Mouse (Mus musculus): Measurements from ENCODE around the gene Abr.

Gene Abr

GRCm38 (mm10) chr11:76623206-76623961, 1.3 kb upstream of the Abr start:
- DNase-seq (ENCODE audit: low spot score): peak; percentile 79

DNA sequence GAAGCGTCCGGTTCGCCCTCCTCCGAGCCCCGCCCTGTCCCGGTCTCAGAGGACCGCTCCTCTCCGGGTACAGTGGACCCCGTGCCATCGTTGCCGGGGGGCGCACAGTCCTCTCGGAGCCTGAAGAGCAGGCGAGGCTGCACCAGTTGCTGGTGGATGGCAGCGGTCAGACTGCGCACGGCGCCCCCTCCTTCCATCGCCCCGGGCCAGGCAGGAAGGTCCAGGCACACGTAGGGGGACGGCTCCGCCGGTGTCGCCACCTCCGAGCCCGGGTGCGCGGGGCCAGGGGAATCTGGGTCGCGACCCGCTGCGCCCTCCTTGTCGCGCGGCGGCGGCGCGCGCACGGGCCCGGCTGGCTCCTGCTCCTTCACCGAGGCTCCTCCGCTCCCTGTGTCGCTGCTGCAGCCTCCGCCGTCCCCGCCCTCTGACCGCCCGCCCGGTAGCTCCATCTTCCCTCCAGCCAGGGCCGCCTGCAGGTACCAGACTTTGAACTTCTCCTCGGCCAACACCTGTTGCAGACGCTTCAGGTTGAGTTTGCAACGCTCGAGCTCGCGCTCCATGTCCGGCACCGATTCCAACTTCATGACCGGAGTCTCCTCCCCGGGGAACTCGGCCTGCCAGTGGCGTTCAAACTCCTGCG, 572 bp upstream of the Abr start:
- no peak for DNase-seq (ENCODE audit: low spot score)

GRCm38 (mm10) chr11:76618134-76618533, 4.0 kb downstream of the Abr start:
- DNase-seq (ENCODE audit: low spot score): no peak

- DNase-seq (ENCODE audit: low spot score): no peak
These were observed 7.9 kb downstream of the Abr start for GRCm38 (mm10) chr11:76614246-76614645.

GRCm38 (mm10) chr11:76612638-76613104, 9.4 kb downstream of the Abr start:
- peak; percentile 91 for DNase-seq (ENCODE audit: low spot score)

DNA sequence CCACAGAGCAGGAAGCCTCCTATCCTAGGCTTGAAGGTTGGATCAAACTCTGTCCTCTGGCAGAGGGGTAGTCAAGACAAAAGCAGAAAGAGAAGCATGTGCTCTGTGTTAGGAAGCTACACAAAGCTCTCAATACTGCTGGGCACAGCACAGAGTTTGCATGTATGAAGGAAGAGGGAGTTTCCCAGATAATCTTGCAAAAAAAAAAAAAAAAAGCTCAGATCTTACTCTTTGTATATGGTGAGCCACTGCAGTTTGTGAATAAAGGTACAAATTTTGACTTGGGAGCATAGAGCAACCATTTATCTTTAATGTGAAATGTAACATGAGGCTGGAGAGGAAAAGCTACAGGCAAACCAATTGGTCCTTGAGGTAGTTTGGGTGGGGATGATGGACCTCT, 11.2 kb downstream of the Abr start:
- no peak for DNase-seq (ENCODE audit: low spot score)

- DNase-seq (ENCODE audit: low spot score): no peak
These were observed 15.6 kb downstream of the Abr start for GRCm38 (mm10) chr11:76606521-76606920.

DNA sequence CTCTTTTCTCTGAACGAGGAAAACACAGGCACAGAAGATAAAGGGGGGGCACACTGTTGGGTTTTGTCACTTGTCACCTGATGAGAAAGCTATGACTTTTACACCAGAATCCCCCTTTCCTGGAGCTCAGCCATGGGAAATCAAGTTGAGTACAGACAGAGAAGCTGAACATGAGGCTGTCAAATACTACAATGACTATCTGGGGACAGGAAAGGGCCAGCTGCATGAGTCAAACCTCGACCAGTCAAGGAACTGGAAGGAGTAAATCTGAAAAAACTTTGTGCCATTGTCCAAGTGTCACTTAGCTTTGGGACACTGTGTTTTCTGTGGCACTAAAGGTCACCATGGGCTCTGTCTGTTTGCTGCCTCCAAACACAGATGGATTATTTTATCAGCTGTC, 22.9 kb downstream of the Abr start:
- no peak for DNase-seq (ENCODE audit: low spot score)

GRCm38 (mm10) chr11:76598757-76599156, 23.4 kb downstream of the Abr start:
- DNase-seq (ENCODE audit: low spot score): no peak

DNA sequence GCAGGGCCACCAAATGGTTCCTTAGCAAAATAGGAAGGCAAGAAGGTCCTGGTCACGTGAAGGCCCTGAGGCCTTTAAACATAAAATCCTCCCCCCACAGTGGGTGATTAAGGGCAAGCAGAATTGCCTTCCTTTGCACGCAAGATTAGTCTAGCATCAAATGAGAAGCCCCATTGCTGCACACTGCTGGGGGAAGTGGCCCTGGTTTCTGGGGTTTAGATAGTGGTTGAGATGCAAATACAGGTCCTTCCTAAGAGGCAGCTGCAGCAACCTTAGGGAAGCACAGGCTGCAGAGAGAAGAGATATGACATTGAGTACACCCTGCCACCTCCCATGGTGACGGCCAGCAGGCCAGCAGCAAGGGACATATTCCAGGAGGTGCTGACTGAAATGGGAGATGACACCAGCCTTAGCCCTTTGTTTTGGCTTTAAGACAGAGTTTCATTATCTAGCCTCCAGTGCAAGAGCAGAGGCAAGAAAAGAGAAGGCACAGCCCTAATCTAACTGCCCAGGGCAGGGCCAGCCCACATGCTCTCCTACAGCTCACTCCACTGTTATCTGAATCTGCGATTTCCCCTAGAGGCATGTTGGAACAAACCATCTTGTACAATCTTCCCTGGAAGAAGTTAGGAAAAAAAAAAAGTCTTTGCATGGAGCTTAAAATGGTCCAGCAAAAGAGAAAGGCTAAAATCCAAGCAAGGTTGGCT, 28.3 kb downstream of the Abr start:
- no peak for DNase-seq (ENCODE audit: low spot score)

GRCm38 (mm10) chr11:76589746-76590145, 32.4 kb downstream of the Abr start:
- no peak for DNase-seq (ENCODE audit: low spot score)

DNA sequence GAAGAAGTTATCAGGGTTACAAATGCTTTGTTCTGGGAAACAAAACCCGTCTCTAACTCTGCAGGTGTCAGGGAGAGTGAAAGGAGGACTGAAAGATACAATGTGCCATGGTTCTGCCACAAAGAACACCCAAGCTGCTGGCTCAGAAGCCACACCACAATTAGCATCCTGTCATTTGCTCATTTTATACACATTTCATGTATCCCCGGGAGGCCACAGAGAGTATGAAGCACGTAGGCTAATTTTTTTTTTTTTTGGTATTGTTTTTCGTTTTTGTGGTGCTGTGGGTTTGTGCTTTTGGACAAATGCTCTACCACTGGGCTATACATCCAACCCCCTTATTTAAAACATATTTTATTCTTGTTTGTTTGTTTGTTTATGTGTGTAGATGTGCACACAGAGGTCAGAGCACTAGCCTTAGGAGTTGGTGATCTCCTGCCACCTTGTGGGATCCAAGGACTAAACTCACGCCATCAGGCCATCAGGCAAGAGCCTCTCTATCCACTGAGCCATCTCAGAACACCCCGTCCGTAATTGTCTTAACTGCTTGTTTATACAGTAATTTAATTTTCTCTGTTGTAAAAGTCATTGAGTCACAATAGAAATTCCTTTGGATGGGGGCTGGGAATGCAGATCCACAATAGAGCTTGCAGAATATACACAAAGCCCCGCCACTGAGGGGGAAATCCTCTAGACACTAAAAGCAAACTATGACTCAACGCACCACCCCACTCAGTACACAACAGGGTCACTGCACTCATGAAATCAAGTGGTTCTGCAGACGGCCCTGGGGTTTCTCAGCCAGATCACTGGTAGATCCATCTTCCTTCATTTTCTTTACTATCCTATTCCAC, 33.3 kb downstream of the Abr start:
- DNase-seq (ENCODE audit: low spot score): no peak

GRCm38 (mm10) chr11:76588032-76588431, 34.1 kb downstream of the Abr start:
- DNase-seq (ENCODE audit: low spot score): no peak

GRCm38 (mm10) chr11:76587333-76587732, 34.8 kb downstream of the Abr start:
- DNase-seq (ENCODE audit: low spot score): no peak

- no peak for DNase-seq (ENCODE audit: low spot score)
These were observed 36.0 kb downstream of the Abr start for GRCm38 (mm10) chr11:76586119-76586518.

DNA sequence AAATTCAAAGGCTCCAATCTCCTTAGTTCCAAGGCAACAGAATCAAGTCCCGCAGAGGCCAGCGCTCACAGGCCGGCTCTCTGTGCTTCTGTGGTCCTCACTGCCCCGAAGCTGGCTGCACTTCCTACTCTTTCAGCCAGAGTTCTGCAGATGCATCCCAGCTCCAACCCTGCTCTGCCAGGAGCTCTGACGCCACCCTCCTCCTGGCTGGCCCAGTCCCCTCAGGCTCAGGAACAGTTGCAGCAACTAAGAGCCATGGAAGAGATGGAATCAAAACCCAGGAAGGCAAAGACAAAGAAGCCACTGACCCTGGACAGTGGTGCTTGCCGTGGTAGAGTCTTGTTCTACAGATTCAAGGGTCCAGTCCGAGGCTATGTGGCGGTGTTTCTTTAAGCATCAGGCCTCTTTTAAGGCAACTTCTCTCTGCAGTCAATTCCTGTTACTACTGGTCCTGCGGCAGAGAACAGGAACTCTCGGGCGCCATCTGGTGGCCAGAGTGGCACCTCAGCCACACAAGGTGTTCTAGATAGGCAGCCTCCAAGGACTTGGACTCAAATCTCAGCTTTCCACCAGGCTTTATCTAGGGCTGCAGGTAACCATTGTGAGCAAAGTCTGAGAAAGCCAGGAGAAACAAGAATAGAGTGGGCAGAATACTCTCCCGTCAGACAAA, 44.4 kb downstream of the Abr start:
- DNase-seq (ENCODE audit: low spot score): peak; percentile 94

DNA sequence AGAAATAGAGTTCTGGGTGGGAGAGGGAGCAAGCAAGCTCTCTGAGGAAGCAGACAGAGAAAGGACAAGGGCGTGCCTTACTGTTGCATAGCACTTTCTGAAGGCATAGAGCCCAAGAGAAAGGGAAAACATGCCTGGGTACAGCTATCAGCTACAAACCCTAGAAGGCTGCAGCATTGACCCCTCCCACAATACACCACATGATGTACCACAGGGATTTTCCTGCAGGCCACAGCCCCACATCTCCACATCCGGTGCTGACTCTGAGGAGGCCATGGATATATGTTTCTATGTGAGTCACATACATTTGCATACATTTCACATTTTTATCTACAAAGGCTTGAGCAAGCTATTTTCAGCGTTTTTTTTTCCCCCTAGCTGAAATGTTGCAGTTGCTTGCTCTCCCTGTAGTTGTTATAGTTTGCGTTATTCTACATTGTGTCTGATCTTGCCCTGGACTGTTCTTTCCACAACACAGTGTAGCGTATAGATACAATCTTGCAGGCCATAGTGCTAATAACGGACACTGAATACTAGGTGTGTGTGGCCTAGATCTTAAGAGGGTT, 49.2 kb downstream of the Abr start:
- no peak for DNase-seq (ENCODE audit: low spot score)

GRCm38 (mm10) chr11:76571613-76571929, 50.5 kb downstream of the Abr start:
- DNase-seq (ENCODE audit: low spot score): no peak

GRCm38 (mm10) chr11:76570741-76571612, 51.1 kb downstream of the Abr start:
- DNase-seq (ENCODE audit: low spot score): peak; percentile 72

- no peak for DNase-seq (ENCODE audit: low spot score)
These were observed 51.8 kb downstream of the Abr start for GRCm38 (mm10) chr11:76570201-76570731.
